Mouse (Mus musculus): ENCODE measurements around the gene Rhbdd3. TPM values are rescaled to one million over a fixed set of nuclear protein-coding genes. Genes with fewer than 3 reads are reported as not detected.

The Rhbdd3 gene
- polyA plus RNA-seq, 1 experiment: 26.4 TPM

DNA sequence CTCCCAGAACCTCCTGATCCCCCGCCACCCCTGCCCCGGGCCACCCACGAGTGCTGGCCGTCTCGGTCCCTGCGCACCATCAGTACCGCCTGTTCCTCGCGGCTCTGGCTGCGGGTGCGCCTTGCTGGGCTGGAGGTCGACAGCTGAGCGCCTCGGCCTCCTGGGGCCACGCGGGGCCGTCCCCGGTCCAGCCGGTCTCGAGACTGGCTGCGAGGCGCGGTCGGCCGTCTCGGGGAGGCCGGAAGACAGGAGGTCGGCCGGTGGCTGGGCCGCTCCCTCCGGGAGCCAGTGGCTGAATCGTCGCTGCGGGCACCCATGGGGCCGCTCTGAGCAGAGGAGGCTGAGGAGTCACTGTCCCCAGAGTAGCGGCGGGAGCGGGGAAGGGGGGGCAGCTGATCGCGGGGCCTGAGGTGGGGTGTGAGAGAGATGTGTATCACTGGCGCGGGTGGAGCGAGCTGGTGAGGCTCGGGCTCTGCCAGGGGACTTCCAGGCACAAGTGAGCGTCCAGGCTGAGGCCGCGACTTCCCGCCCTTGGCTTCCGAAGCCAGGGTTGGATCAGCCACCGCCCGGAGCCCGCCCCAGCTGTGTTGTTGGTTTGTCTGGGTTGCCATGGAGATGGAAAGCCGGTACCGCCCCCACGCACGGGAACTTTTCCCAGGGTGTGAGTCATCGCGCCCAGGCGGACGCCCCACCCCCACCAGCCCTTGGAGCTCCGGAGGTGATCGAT is 37.1 kb upstream of the Rhbdd3 start:
- peak; percentile 96 for DNase-seq
- 22% methylated on average over 61 of the region's 62 CpGs for WGBS
- Histone ChIP-seq H3K4me3 (ENCODE audit: insufficient read depth, low read depth, low read length) (peak overlapping the region; percentile 21; the same call in 1 of the 2 replicates), H3K36me3 (ENCODE audit: control insufficient read depth, insufficient read depth, low read length) (no peaks in the 10 kb centered on the region), H3K27ac (ENCODE audit: insufficient read depth, low read depth, low read length) (no peak overlapping the region), H3K4me1 (ENCODE audit: control insufficient read depth, insufficient read depth, low read length) (peaks cover 16% of the 10 kb centered on the region), H3K27me3 (replicated peaks; ENCODE audit: control insufficient read depth, insufficient read depth, low read length) (no peaks in the 10 kb centered on the region)
- TF ChIP-seq CTCF (conservative IDR thresholded peaks at IDR 0.05; ENCODE audit: insufficient read depth, insufficient read length, low read depth, low read length) (no peak), POLR2A (IDR thresholded peaks at IDR 0.05; ENCODE audit: low read depth, low read length) (no peak)

DNA sequence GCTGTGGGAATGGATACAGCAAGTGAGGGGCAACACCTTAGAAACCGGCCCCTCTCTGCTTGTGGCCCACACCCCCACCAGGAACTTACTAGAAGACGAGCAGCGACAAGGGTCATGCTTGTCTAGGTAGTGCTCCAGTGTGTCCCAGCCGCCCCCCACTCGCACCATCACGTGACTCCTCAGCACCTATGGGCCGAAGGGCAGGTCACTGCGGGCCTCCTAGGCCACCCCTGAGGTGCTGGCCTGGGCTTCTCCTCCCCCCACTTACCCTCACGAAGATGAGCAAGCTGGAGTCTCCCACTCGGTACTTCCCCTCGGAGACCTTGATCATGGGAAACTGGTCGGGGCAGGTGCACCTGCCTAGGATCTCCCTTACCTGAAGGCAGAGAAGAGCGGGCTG is 36.4 kb upstream of the Rhbdd3 start:
- Histone ChIP-seq H3K27me3 (replicated peaks; ENCODE audit: control insufficient read depth, insufficient read depth, low read length) (no peaks in the 10 kb centered on the region), H3K4me1 (ENCODE audit: control insufficient read depth, insufficient read depth, low read length) (peaks cover 16% of the 10 kb centered on the region), H3K4me3 (ENCODE audit: insufficient read depth, low read depth, low read length) (no peak overlapping the region), H3K36me3 (ENCODE audit: control insufficient read depth, insufficient read depth, low read length) (no peaks in the 10 kb centered on the region), H3K27ac (ENCODE audit: insufficient read depth, low read depth, low read length) (no peak overlapping the region)
- DNase-seq: no peak
- 49% methylated on average over 13 of the region's 13 CpGs for WGBS
- TF ChIP-seq CTCF (conservative IDR thresholded peaks at IDR 0.05; ENCODE audit: insufficient read depth, insufficient read length, low read depth, low read length) (no peak), POLR2A (IDR thresholded peaks at IDR 0.05; ENCODE audit: low read depth, low read length) (no peak)

DNA sequence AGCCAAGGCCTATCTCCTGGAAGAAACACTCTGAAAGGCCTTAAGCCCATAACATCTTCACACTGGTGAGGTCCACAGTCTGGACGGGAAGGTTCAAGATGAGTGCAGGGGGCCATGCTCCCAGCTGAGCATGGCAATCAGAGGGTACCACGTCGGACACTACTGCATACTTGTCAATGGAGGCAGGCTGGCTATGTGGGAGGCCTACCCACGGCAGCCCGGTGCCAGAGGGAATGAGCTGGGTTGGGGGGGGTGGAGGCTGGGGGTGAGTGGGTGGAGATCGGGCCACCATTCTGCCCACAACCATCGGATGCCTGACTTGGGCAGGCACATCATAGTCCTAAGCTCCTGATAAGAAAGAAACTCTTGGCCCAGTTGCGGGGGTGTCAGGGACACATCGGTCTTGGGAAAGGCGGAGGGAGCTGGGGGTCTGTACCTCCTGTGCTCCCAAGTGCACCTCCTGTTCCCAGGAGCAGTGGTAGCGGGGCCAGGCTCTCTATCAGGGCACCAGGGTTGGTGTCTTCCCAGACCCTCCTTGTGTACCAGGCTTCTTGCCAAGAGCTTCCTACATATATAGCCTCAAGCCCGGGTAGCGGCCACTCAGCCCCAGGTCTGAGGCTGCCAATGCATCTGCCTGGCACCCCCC is 35.7 kb upstream of the Rhbdd3 start:
- no peak overlapping the region for H3K27ac ChIP-seq (ENCODE audit: insufficient read depth, low read depth, low read length)
- TF ChIP-seq POLR2A (IDR thresholded peaks at IDR 0.05; ENCODE audit: low read depth, low read length) (no peak), CTCF (conservative IDR thresholded peaks at IDR 0.05; ENCODE audit: insufficient read depth, insufficient read length, low read depth, low read length) (no peak)
- no peak for DNase-seq
- H3K36me3 ChIP-seq (ENCODE audit: control insufficient read depth, insufficient read depth, low read length): no peaks in the 10 kb centered on the region
- H3K4me3 ChIP-seq (ENCODE audit: insufficient read depth, low read depth, low read length): no peak overlapping the region
- no peaks in the 10 kb centered on the region for H3K27me3 ChIP-seq (replicated peaks; ENCODE audit: control insufficient read depth, insufficient read depth, low read length)
- 83% methylated on average over 13 of the region's 13 CpGs for WGBS
- peaks cover 16% of the 10 kb centered on the region for H3K4me1 ChIP-seq (ENCODE audit: control insufficient read depth, insufficient read depth, low read length)

DNA sequence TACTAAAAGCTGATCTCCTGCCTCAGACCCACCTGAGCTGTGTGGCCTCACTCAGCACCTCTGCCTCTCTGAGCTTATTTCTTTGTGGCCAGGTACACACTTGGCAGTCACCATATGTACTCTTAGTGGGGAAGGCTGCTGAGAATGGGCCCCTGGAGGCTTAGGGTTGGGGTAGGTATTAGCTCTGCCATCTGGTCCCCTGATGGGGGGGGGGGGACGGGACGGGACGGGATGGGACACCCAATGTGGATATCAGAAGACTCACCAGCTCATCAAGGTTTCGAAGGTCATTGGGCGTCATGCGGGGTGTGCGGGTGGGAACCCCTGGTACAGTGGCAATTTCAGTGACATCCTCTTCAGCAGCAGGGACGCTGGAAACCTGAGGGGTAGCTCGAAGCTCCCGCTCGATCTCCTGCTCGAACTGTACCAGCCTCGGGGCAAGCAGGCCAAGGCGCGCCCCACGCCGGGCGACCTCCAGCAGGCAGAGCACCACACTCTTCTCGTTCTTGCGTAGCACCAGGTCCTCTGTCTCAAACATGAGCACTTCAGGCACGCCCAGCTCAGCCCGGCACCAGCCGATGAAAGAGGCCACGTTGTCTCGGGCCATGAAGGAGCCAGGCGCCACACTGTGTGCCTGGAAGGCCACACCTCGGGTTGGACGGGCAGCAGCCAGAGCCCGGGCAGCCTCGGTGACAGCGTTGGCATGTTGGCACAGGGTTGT is 35.0 kb upstream of the Rhbdd3 start:
- WGBS: 77% methylated on average over 31 of the region's 31 CpGs
- Histone ChIP-seq H3K36me3 (ENCODE audit: control insufficient read depth, insufficient read depth, low read length) (no peaks in the 10 kb centered on the region), H3K4me1 (ENCODE audit: control insufficient read depth, insufficient read depth, low read length) (peaks cover 21% of the 10 kb centered on the region), H3K4me3 (ENCODE audit: insufficient read depth, low read depth, low read length) (peak overlapping the region; percentile 75; the same call in 1 of the 2 replicates), H3K27me3 (replicated peaks; ENCODE audit: control insufficient read depth, insufficient read depth, low read length) (no peaks in the 10 kb centered on the region), H3K27ac (ENCODE audit: insufficient read depth, low read depth, low read length) (no peak overlapping the region)
- DNase-seq: no peak
- TF ChIP-seq POLR2A (IDR thresholded peaks at IDR 0.05; ENCODE audit: low read depth, low read length) (no peak), CTCF (conservative IDR thresholded peaks at IDR 0.05; ENCODE audit: insufficient read depth, insufficient read length, low read depth, low read length) (no peak)

DNA sequence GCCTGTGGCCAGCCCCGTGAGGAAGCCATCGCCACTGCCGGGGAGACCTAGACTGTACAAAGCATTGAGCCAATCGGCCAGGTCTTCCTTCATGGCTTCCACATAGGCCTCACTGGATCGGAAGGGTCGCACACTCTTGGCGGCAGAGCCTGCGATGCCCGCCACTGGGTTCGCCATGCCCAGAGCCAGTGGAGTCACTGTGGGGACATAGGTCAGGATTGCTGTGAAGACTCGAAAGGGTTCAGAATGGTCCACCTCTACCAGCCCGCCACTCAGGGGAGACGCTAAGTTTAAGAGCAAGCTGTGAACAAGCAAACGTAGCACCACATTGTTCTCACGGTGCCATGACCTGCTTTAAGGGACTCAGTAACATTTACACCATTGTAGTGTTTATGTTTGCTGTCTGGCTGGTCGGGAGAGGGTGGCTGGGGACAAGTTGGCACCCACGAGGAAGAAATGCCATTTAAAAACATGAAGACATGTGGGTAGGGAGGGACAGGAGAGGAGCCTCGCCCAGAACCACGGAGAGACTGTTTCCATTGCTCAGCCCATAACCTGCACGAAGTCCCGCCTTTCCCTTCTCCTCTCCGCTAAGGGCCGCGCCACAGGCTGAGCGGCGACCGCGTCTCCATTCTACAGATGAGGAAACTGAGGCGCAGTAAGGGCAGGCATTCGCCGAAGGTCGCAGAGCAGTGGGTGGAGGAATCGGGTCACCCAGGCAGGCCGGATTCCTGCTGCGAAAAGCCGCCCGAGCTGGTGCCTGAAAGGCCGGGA is 34.3 kb upstream of the Rhbdd3 start:
- H3K27me3 ChIP-seq (replicated peaks; ENCODE audit: control insufficient read depth, insufficient read depth, low read length): no peaks in the 10 kb centered on the region
- H3K36me3 ChIP-seq (ENCODE audit: control insufficient read depth, insufficient read depth, low read length): peaks cover 2% of the 10 kb centered on the region; the same call in 1 of the 2 replicates
- H3K4me3 ChIP-seq (ENCODE audit: insufficient read depth, low read depth, low read length): peak overlapping the region; percentile 75
- peaks cover 19% of the 10 kb centered on the region for H3K4me1 ChIP-seq (ENCODE audit: control insufficient read depth, insufficient read depth, low read length)
- TF ChIP-seq CTCF (conservative IDR thresholded peaks at IDR 0.05; ENCODE audit: insufficient read depth, insufficient read length, low read depth, low read length) (no peak), POLR2A (IDR thresholded peaks at IDR 0.05; ENCODE audit: low read depth, low read length) (no peak)
- 19% methylated on average over 38 of the region's 38 CpGs for WGBS
- no peak overlapping the region for H3K27ac ChIP-seq (ENCODE audit: insufficient read depth, low read depth, low read length)
- DNase-seq: no peak

DNA sequence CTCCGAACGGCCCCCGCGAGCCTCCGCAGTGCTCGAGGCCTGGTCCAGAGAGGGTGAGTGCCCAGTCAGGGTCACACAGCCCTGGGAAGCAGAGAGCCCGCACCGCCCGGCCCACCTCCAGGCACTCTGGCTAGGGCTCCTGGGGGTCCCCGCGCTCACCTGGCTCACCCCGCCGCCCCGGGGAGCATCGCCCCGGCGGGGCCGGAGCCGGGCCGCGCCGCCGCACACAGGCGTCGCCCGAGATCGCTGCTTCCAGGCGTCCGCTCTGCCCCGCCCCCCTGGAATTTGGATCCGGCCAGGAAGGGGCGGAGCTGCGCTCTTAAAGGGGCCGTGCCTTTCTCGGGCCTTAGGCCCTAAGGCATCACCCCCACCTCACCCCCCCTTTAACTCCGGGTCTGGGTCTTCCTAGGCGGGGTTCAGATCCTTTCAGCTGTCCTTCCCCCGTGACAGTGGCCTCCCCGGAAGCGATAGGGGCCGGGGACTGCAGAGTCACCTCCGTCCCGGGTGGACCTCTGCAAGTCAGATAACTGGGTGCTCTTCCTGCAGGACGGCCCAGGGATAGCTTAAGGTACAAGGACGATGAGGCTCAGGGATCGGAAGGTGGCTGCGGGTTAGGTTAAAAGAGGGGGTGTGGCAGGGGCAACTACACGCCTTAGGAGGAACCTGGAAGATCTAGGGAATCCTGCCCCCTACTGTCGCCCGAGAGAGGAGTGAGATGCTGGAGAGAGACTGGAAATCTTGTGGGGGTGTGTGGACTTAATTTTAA is 33.5 kb upstream of the Rhbdd3 start, which contains the start of gene Gas2l1:
Gene Gas2l1, minus strand, starts transcription at position 272 of the 766 bp plus-strand sequence.
- peak within 1 kb of the TSS; percentile 44; the same call in 1 of the 2 replicates for H3K27ac ChIP-seq (ENCODE audit: insufficient read depth, low read depth, low read length)
- under 1% methylated on average over 47 of the region's 50 CpGs for WGBS
- peaks cover 3% of the 10 kb centered on the region for H3K36me3 ChIP-seq (ENCODE audit: control insufficient read depth, insufficient read depth, low read length)
- peak; percentile 95 for DNase-seq
- peak within 1 kb of the TSS; percentile 75 for H3K4me3 ChIP-seq (ENCODE audit: insufficient read depth, low read depth, low read length)
- no peaks in the 10 kb centered on the region for H3K27me3 ChIP-seq (replicated peaks; ENCODE audit: control insufficient read depth, insufficient read depth, low read length)
- H3K4me1 ChIP-seq (ENCODE audit: control insufficient read depth, insufficient read depth, low read length): peaks cover 19% of the 10 kb centered on the region
- TF ChIP-seq POLR2A (IDR thresholded peaks at IDR 0.05; ENCODE audit: low read depth, low read length): no peak
- peak; percentile 75 for TF ChIP-seq CTCF (conservative IDR thresholded peaks at IDR 0.05; ENCODE audit: insufficient read depth, insufficient read length, low read depth, low read length)

Measured in kidney, adult 2 months (tissue).